Comparison of ENCODE assay signal across 28 mouse cellular contexts in genomic region chr3:130270509-130270908, GRCm38 (mm10).
"Had no signal": no experiment of that assay in that cellular context is flagged by ENCODE, and none has a peak within 500 bp of the region (broad histone marks: within the 10 kb centered on the region; RNA-seq: fewer than 3 reads in every experiment).

No protein-coding gene starts in this region.

- H3K4me1 ChIP-seq: heart, embryonic 10.5 days; heart, embryonic 12.5 days; hindbrain, embryonic 10.5 days; hindbrain, embryonic 12.5 days; intestine, embryonic 15.5 days; liver, embryonic 13.5 days; liver, embryonic 15.5 days had no signal

- DNase-seq: gastrocnemius, adult 2 months; gastrocnemius, postnatal 10 days; gastrocnemius, postnatal 25 days; heart, adult 18-20 months; heart, postnatal 10 days; heart, postnatal 4 days; kidney, adult 18-20 months; kidney, adult 8-10 months; kidney, postnatal 10 days; kidney, postnatal 25 days; kidney, postnatal 4 days; liver; liver, embryonic 13.5 days had no signal

- H3K27ac ChIP-seq: gastrocnemius, adult 2 months; heart, embryonic 10.5 days; hindbrain, embryonic 10.5 days; hindbrain, embryonic 12.5 days; hindbrain, embryonic 14.5 days; intestine, embryonic 15.5 days; layer of hippocampus, adult 2 months; left cerebral cortex, adult 2 months; limb, embryonic 10.5 days; limb, embryonic 12.5 days; liver, embryonic 13.5 days; liver, embryonic 15.5 days had no signal

- ATAC-seq: hindbrain, embryonic 16.5 days; inflammation-experienced regulatory T-cells, adult 6 months; intestine, embryonic 15.5 days; intestine, postnatal 0 days had no signal

- H3K27me3 ChIP-seq: heart, embryonic 12.5 days; hindbrain, embryonic 12.5 days; intestine, embryonic 15.5 days; limb, embryonic 12.5 days; liver, embryonic 13.5 days; liver, embryonic 15.5 days had no signal

- H3K4me2 ChIP-seq: heart, embryonic 12.5 days; hindbrain, embryonic 12.5 days; hindbrain, embryonic 14.5 days; intestine, embryonic 15.5 days; limb, embryonic 12.5 days; liver, embryonic 11.5 days; liver, embryonic 13.5 days; liver, embryonic 15.5 days had no signal

- H3K9ac ChIP-seq: heart, embryonic 12.5 days; hindbrain, embryonic 12.5 days; hindbrain, embryonic 14.5 days; intestine, embryonic 15.5 days; limb, embryonic 12.5 days; liver, embryonic 13.5 days; liver, embryonic 15.5 days had no signal

- H3K36me3 ChIP-seq: hindbrain, embryonic 10.5 days; hindbrain, embryonic 12.5 days; intestine, embryonic 15.5 days; liver, embryonic 13.5 days; liver, embryonic 15.5 days had no signal

- H3K9me3 ChIP-seq: hindbrain, embryonic 10.5 days; hindbrain, embryonic 12.5 days; intestine, embryonic 15.5 days; limb, embryonic 10.5 days; liver, embryonic 13.5 days; liver, embryonic 15.5 days had no signal

- H3K4me3 ChIP-seq: gastrocnemius, adult 2 months; heart, embryonic 10.5 days; heart, embryonic 12.5 days; hindbrain, embryonic 10.5 days; hindbrain, embryonic 12.5 days; intestine, embryonic 15.5 days; layer of hippocampus, adult 2 months; left cerebral cortex, adult 2 months; limb, embryonic 10.5 days; limb, embryonic 12.5 days; liver, embryonic 13.5 days; liver, embryonic 15.5 days had no signal
